Mouse (Mus musculus): ENCODE measurements at regions not wholly inside any gene's neighbourhood (a gene's known extent, or its start where the extent isn't known, plus 50 kb on each side); places are given as distances from the start of the nearest gene placed in this dataset.

- ATAC-seq (ENCODE audit: low read depth), result no peak
- H3K27ac ChIP-seq (ENCODE audit: low read length), result no peak overlapping the region
- H3K9me3 ChIP-seq (ENCODE audit: control insufficient read depth, low read length), result no peaks in the 10 kb centered on the region
- H3K4me1 ChIP-seq (replicated peaks; ENCODE audit: control insufficient read depth, insufficient read depth, low read length), result no peaks in the 10 kb centered on the region
- H3K4me3 ChIP-seq (ENCODE audit: low read length), result no peak overlapping the region
- no peak overlapping the region for H3K9ac ChIP-seq (ENCODE audit: low read length)
- 28% methylated on average over 3 of the region's 3 CpGs for WGBS
- no peaks in the 10 kb centered on the region for H3K36me3 ChIP-seq (ENCODE audit: control insufficient read depth, insufficient read depth, low read length)
- H3K27me3 ChIP-seq (ENCODE audit: control insufficient read depth, insufficient read depth, low read depth, low read length), result no peaks in the 10 kb centered on the region
- no peak overlapping the region for H3K4me2 ChIP-seq (ENCODE audit: low read depth, low read length)
Measured at GRCm38 (mm10) chr4:48770403-48770953, 107.2 kb downstream of the Cavin4 start.

GRCm38 (mm10) chr4:48770954-48771665 lies 107.8 kb downstream of the Cavin4 start:
- Histone ChIP-seq H3K4me2 (ENCODE audit: low read depth, low read length) (peak overlapping the region; percentile 15; the same call in 1 of the 2 replicates), H3K4me3 (ENCODE audit: low read length) (no peak overlapping the region), H3K36me3 (ENCODE audit: control insufficient read depth, insufficient read depth, low read length) (no peaks in the 10 kb centered on the region), H3K27me3 (ENCODE audit: control insufficient read depth, insufficient read depth, low read depth, low read length) (no peaks in the 10 kb centered on the region), H3K9me3 (ENCODE audit: control insufficient read depth, low read length) (no peaks in the 10 kb centered on the region), H3K4me1 (replicated peaks; ENCODE audit: control insufficient read depth, insufficient read depth, low read length) (no peaks in the 10 kb centered on the region), H3K9ac (ENCODE audit: low read length) (no peak overlapping the region), H3K27ac (ENCODE audit: low read length) (no peak overlapping the region)
- WGBS, result 23% methylated on average over 14 of the region's 14 CpGs
- ATAC-seq (ENCODE audit: low read depth), result peak; percentile 38; the same call in 1 of the 2 replicates

GRCm38 (mm10) chr4:48771836-48772235 lies 108.5 kb downstream of the Cavin4 start:
- WGBS, result 52% methylated on average over 8 of the region's 8 CpGs
- H3K27ac ChIP-seq (ENCODE audit: low read length), result no peak overlapping the region
- no peaks in the 10 kb centered on the region for H3K27me3 ChIP-seq (ENCODE audit: control insufficient read depth, insufficient read depth, low read depth, low read length)
- no peaks in the 10 kb centered on the region for H3K36me3 ChIP-seq (ENCODE audit: control insufficient read depth, insufficient read depth, low read length)
- H3K9ac ChIP-seq (ENCODE audit: low read length), result no peak overlapping the region
- no peaks in the 10 kb centered on the region for H3K9me3 ChIP-seq (ENCODE audit: control insufficient read depth, low read length)
- no peak overlapping the region for H3K4me3 ChIP-seq (ENCODE audit: low read length)
- H3K4me1 ChIP-seq (replicated peaks; ENCODE audit: control insufficient read depth, insufficient read depth, low read length), result no peaks in the 10 kb centered on the region
- H3K4me2 ChIP-seq (ENCODE audit: low read depth, low read length), result no peak overlapping the region
- ATAC-seq (ENCODE audit: low read depth), result no peak

GRCm38 (mm10) chr4:48779202-48779905 lies 116.0 kb downstream of the Cavin4 start:
- Histone ChIP-seq H3K9ac (ENCODE audit: low read length) (no peak overlapping the region), H3K4me2 (ENCODE audit: low read depth, low read length) (no peak overlapping the region), H3K36me3 (ENCODE audit: control insufficient read depth, insufficient read depth, low read length) (no peaks in the 10 kb centered on the region), H3K4me1 (replicated peaks; ENCODE audit: control insufficient read depth, insufficient read depth, low read length) (no peaks in the 10 kb centered on the region), H3K27ac (ENCODE audit: low read length) (no peak overlapping the region), H3K27me3 (ENCODE audit: control insufficient read depth, insufficient read depth, low read depth, low read length) (no peaks in the 10 kb centered on the region), H3K4me3 (ENCODE audit: low read length) (no peak overlapping the region), H3K9me3 (ENCODE audit: control insufficient read depth, low read length) (no peaks in the 10 kb centered on the region)
- no peak for ATAC-seq (ENCODE audit: low read depth)
- WGBS, result 69% methylated on average over 12 of the region's 12 CpGs

- H3K27me3 ChIP-seq (ENCODE audit: control insufficient read depth, insufficient read depth, low read depth, low read length), result no peaks in the 10 kb centered on the region
- no peaks in the 10 kb centered on the region for H3K36me3 ChIP-seq (ENCODE audit: control insufficient read depth, insufficient read depth, low read length)
- no peaks in the 10 kb centered on the region for H3K4me1 ChIP-seq (replicated peaks; ENCODE audit: control insufficient read depth, insufficient read depth, low read length)
- no peaks in the 10 kb centered on the region for H3K9me3 ChIP-seq (ENCODE audit: control insufficient read depth, low read length)
- 86% methylated on average over 2 of the region's 2 CpGs for WGBS
- no peak overlapping the region for H3K4me2 ChIP-seq (ENCODE audit: low read depth, low read length)
- no peak for ATAC-seq (ENCODE audit: low read depth)
- no peak overlapping the region for H3K27ac ChIP-seq (ENCODE audit: low read length)
- no peak overlapping the region for H3K4me3 ChIP-seq (ENCODE audit: low read length)
- H3K9ac ChIP-seq (ENCODE audit: low read length), result no peak overlapping the region
Measured at GRCm38 (mm10) chr4:48779955-48780354, 116.6 kb downstream of the Cavin4 start.

- H3K9ac ChIP-seq (ENCODE audit: low read length), result no peak overlapping the region
- H3K36me3 ChIP-seq (ENCODE audit: control insufficient read depth, insufficient read depth, low read length), result no peaks in the 10 kb centered on the region
- no peak overlapping the region for H3K4me3 ChIP-seq (ENCODE audit: low read length)
- ATAC-seq (ENCODE audit: low read depth), result no peak
- H3K4me1 ChIP-seq (replicated peaks; ENCODE audit: control insufficient read depth, insufficient read depth, low read length), result no peaks in the 10 kb centered on the region
- no peak overlapping the region for H3K27ac ChIP-seq (ENCODE audit: low read length)
- no peak overlapping the region for H3K4me2 ChIP-seq (ENCODE audit: low read depth, low read length)
- H3K9me3 ChIP-seq (ENCODE audit: control insufficient read depth, low read length), result no peaks in the 10 kb centered on the region
- H3K27me3 ChIP-seq (ENCODE audit: control insufficient read depth, insufficient read depth, low read depth, low read length), result no peaks in the 10 kb centered on the region
- 72% methylated on average over 4 of the region's 4 CpGs for WGBS
Measured at GRCm38 (mm10) chr4:48781099-48781498, 117.8 kb downstream of the Cavin4 start.

- Histone ChIP-seq H3K9ac (ENCODE audit: low read length) (no peak overlapping the region), H3K4me1 (replicated peaks; ENCODE audit: control insufficient read depth, insufficient read depth, low read length) (no peaks in the 10 kb centered on the region), H3K9me3 (ENCODE audit: control insufficient read depth, low read length) (no peaks in the 10 kb centered on the region), H3K36me3 (ENCODE audit: control insufficient read depth, insufficient read depth, low read length) (no peaks in the 10 kb centered on the region), H3K4me2 (ENCODE audit: low read depth, low read length) (no peak overlapping the region), H3K27ac (ENCODE audit: low read length) (no peak overlapping the region), H3K27me3 (ENCODE audit: control insufficient read depth, insufficient read depth, low read depth, low read length) (no peaks in the 10 kb centered on the region), H3K4me3 (ENCODE audit: low read length) (no peak overlapping the region)
- no peak for ATAC-seq (ENCODE audit: low read depth)
- 69% methylated on average over 3 of the region's 3 CpGs for WGBS
Measured at GRCm38 (mm10) chr4:48782686-48783085, 119.4 kb downstream of the Cavin4 start.

GRCm38 (mm10) chr4:48791096-48791495 lies 127.8 kb downstream of the Cavin4 start:
- no peak overlapping the region for H3K27ac ChIP-seq (ENCODE audit: low read length)
- ATAC-seq (ENCODE audit: low read depth), result no peak
- no peak overlapping the region for H3K4me3 ChIP-seq (ENCODE audit: low read length)
- H3K4me1 ChIP-seq (replicated peaks; ENCODE audit: control insufficient read depth, insufficient read depth, low read length), result no peaks in the 10 kb centered on the region
- H3K27me3 ChIP-seq (ENCODE audit: control insufficient read depth, insufficient read depth, low read depth, low read length), result no peaks in the 10 kb centered on the region
- 73% methylated on average over 4 of the region's 4 CpGs for WGBS
- no peaks in the 10 kb centered on the region for H3K36me3 ChIP-seq (ENCODE audit: control insufficient read depth, insufficient read depth, low read length)
- H3K4me2 ChIP-seq (ENCODE audit: low read depth, low read length), result no peak overlapping the region
- H3K9ac ChIP-seq (ENCODE audit: low read length), result no peak overlapping the region
- H3K9me3 ChIP-seq (ENCODE audit: control insufficient read depth, low read length), result no peaks in the 10 kb centered on the region

GRCm38 (mm10) chr4:48803777-48804176 lies 140.5 kb downstream of the Cavin4 start:
- Histone ChIP-seq H3K27me3 (ENCODE audit: control insufficient read depth, insufficient read depth, low read depth, low read length) (no peaks in the 10 kb centered on the region), H3K9me3 (ENCODE audit: control insufficient read depth, low read length) (no peaks in the 10 kb centered on the region), H3K9ac (ENCODE audit: low read length) (no peak overlapping the region), H3K27ac (ENCODE audit: low read length) (no peak overlapping the region), H3K4me2 (ENCODE audit: low read depth, low read length) (no peak overlapping the region), H3K4me1 (replicated peaks; ENCODE audit: control insufficient read depth, insufficient read depth, low read length) (no peaks in the 10 kb centered on the region), H3K36me3 (ENCODE audit: control insufficient read depth, insufficient read depth, low read length) (no peaks in the 10 kb centered on the region), H3K4me3 (ENCODE audit: low read length) (no peak overlapping the region)
- no peak for ATAC-seq (ENCODE audit: low read depth)
- 37% methylated on average over 3 of the region's 3 CpGs for WGBS
